Mouse (Mus musculus): Measurements from ENCODE around the gene Ccdc92b. TPM values are rescaled to one million over a fixed set of nuclear protein-coding genes. Genes with fewer than 3 reads are reported as not detected.

Ccdc92b gene
- polyA plus RNA-seq, 1 experiment from 2014 or later: 0.74 TPM

DNA sequence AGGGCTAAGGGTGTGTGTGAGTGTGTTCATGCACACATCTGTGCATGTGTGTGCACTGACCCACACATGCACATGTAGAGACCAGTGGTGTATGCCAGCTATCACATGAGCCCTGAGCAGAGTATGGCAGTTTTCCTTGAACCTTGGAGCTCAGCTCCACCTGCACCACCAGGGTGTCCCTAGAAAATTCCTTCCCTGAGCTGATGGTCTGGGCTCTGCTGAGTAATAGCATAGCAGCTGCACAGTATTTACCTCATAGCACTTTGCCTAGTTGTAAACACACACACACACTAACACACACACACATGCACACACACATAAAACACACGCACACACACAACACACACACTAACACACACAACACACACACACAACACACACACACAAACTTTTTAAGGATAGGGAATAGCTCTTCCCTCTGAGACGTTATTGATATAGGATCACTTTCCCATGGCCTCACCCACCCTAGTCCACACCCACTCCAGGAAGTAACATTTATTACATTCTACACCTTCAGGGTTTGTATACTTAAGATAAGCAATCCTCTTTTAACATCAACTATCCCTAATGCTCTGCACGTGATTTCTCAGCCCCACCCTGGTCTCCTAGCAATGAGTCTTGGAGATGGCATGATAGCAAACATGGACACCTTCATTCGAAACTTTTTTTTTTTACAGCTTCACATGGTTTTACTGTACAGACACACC is 22.0 kb upstream of the Ccdc92b start:
- Histone ChIP-seq H3K4me2 (ENCODE audit: low read depth, low read length) (no peak overlapping the region), H3K36me3 (replicated peaks; ENCODE audit: control insufficient read depth, insufficient read depth, low read depth, low read length) (no peaks in the 10 kb centered on the region), H3K4me1 (ENCODE audit: control insufficient read depth, insufficient read depth, low read length) (no peaks in the 10 kb centered on the region), H3K9me3 (replicated peaks; ENCODE audit: control insufficient read depth, low read length) (no peaks in the 10 kb centered on the region), H3K27me3 (ENCODE audit: control insufficient read depth, insufficient read depth, low read length) (no peaks in the 10 kb centered on the region), H3K27ac (replicated peaks; ENCODE audit: low read depth, low read length) (no peak overlapping the region), H3K9ac (replicated peaks; ENCODE audit: low read length) (no peak overlapping the region), H3K4me3 (ENCODE audit: low read depth, low read length) (no peak overlapping the region)
- WGBS: 81% methylated on average over 4 of the region's 4 CpGs
- DNase-seq (ENCODE audit: low spot score) (no peak), ATAC-seq (replicated peaks; ENCODE audit: insufficient number of reproducible peaks, low FRiP score, low TSS enrichment, low read depth) (no peak)

GRCm38 (mm10) chr11:74597990-74598337 is 21.4 kb upstream of the Ccdc92b start:
- no peak for ATAC-seq (replicated peaks; ENCODE audit: insufficient number of reproducible peaks, low FRiP score, low TSS enrichment, low read depth)
- no peak overlapping the region for H3K27ac ChIP-seq (replicated peaks; ENCODE audit: low read depth, low read length)
- no peak overlapping the region for H3K9ac ChIP-seq (replicated peaks; ENCODE audit: low read length)
- no peak overlapping the region for H3K4me2 ChIP-seq (ENCODE audit: low read depth, low read length)
- no peaks in the 10 kb centered on the region for H3K4me1 ChIP-seq (ENCODE audit: control insufficient read depth, insufficient read depth, low read length)
- no peak for DNase-seq (ENCODE audit: low spot score)
- H3K36me3 ChIP-seq (replicated peaks; ENCODE audit: control insufficient read depth, insufficient read depth, low read depth, low read length): no peaks in the 10 kb centered on the region
- no peaks in the 10 kb centered on the region for H3K9me3 ChIP-seq (replicated peaks; ENCODE audit: control insufficient read depth, low read length)
- H3K4me3 ChIP-seq (ENCODE audit: low read depth, low read length): no peak overlapping the region
- H3K27me3 ChIP-seq (ENCODE audit: control insufficient read depth, insufficient read depth, low read length): no peaks in the 10 kb centered on the region

GRCm38 (mm10) chr11:74602286-74602685 is 17.1 kb upstream of the Ccdc92b start:
- ATAC-seq (replicated peaks; ENCODE audit: insufficient number of reproducible peaks, low FRiP score, low TSS enrichment, low read depth): no peak
- Histone ChIP-seq H3K4me1 (ENCODE audit: control insufficient read depth, insufficient read depth, low read length) (no peaks in the 10 kb centered on the region), H3K36me3 (replicated peaks; ENCODE audit: control insufficient read depth, insufficient read depth, low read depth, low read length) (no peaks in the 10 kb centered on the region), H3K4me3 (ENCODE audit: low read depth, low read length) (no peak overlapping the region), H3K27me3 (ENCODE audit: control insufficient read depth, insufficient read depth, low read length) (no peaks in the 10 kb centered on the region), H3K4me2 (ENCODE audit: low read depth, low read length) (no peak overlapping the region), H3K9me3 (replicated peaks; ENCODE audit: control insufficient read depth, low read length) (no peaks in the 10 kb centered on the region), H3K27ac (replicated peaks; ENCODE audit: low read depth, low read length) (no peak overlapping the region), H3K9ac (replicated peaks; ENCODE audit: low read length) (no peak overlapping the region)
- no peak for DNase-seq (ENCODE audit: low spot score)
- WGBS: 77% methylated on average over 1 of the region's 1 CpGs

GRCm38 (mm10) chr11:74610068-74610467 is 9.3 kb upstream of the Ccdc92b start:
- Histone ChIP-seq H3K9me3 (replicated peaks; ENCODE audit: control insufficient read depth, low read length) (no peaks in the 10 kb centered on the region), H3K4me3 (ENCODE audit: low read depth, low read length) (no peak overlapping the region), H3K9ac (replicated peaks; ENCODE audit: low read length) (no peak overlapping the region), H3K27ac (replicated peaks; ENCODE audit: low read depth, low read length) (no peak overlapping the region), H3K36me3 (replicated peaks; ENCODE audit: control insufficient read depth, insufficient read depth, low read depth, low read length) (no peaks in the 10 kb centered on the region), H3K27me3 (ENCODE audit: control insufficient read depth, insufficient read depth, low read length) (peaks cover 25% of the 10 kb centered on the region), H3K4me2 (ENCODE audit: low read depth, low read length) (no peak overlapping the region), H3K4me1 (ENCODE audit: control insufficient read depth, insufficient read depth, low read length) (peaks cover 4% of the 10 kb centered on the region)
- 15% methylated on average over 5 of the region's 5 CpGs for WGBS
- no peak for ATAC-seq (replicated peaks; ENCODE audit: insufficient number of reproducible peaks, low FRiP score, low TSS enrichment, low read depth)
- DNase-seq (ENCODE audit: low spot score): no peak

DNA sequence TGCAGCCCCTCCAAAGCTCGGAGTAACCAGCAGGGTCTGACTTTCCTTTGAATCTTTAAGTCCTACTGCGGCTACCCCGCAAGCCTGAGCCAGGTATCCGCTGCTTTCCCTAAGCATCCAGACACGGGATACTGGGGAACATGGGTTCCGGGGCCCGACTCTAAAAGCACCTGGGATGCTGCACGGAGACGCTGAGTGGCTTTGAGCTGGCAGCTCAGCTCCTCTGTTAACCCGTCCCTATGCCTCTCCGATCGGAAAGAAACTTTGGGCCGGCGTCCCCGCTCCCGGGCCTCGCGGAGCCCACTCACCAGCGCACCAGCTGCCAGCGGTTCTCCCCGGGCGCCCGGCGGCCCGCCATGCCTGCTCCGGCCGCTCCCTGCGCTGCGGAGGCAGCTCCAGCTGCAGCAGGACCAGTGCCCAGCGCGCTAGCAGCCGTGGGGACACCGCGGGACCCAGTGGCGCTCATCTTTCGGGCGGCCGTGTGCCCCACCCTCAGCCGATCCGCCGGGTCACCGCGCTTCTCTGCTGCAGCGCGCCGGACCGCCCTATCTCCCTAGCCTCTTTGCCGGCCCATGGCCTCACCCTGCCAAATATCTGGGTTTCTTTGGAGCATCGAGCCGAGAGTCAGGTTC is 8.7 kb upstream of the Ccdc92b start, which contains the start of gene Rap1gap2:
Gene Rap1gap2 (minus strand): TSS at position 371 of the 632 bp plus-strand sequence.
- ATAC-seq (replicated peaks; ENCODE audit: insufficient number of reproducible peaks, low FRiP score, low TSS enrichment, low read depth): no peak
- peaks cover 4% of the 10 kb centered on the region for H3K4me1 ChIP-seq (ENCODE audit: control insufficient read depth, insufficient read depth, low read length)
- H3K9me3 ChIP-seq (replicated peaks; ENCODE audit: control insufficient read depth, low read length): no peaks in the 10 kb centered on the region
- H3K9ac ChIP-seq (replicated peaks; ENCODE audit: low read length): peak within 1 kb of the TSS; percentile 23; the same call in 1 of the 2 replicates
- peak within 1 kb of the TSS; percentile 56 for H3K4me2 ChIP-seq (ENCODE audit: low read depth, low read length)
- H3K27me3 ChIP-seq (ENCODE audit: control insufficient read depth, insufficient read depth, low read length): peaks cover 25% of the 10 kb centered on the region
- peak within 1 kb of the TSS; percentile 28 for H3K4me3 ChIP-seq (ENCODE audit: low read depth, low read length)
- H3K27ac ChIP-seq (replicated peaks; ENCODE audit: low read depth, low read length): no peak within 1 kb of the TSS
- 2% methylated on average over 50 of the region's 50 CpGs for WGBS
- no peaks in the 10 kb centered on the region for H3K36me3 ChIP-seq (replicated peaks; ENCODE audit: control insufficient read depth, insufficient read depth, low read depth, low read length)
- peak; percentile 19 for DNase-seq (ENCODE audit: low spot score)

DNA sequence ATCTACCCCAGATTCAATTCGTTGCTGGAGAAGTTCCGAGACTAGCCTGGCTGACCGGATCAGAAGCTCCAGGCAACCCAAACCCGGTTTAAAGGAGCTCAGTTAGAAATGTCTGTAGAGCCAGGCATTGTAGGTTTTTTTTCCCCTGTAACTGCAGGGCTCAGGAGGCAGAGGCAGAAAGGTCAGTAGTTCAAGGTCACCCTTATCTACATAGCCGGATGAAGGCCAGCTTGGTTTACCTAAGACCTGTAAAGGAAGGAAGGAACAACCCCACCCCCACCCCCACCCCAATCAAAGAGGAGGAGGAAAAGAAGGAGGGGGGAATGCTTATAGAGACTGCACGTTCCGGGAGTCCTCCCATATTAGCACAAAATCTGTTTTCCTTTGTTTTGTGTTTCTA is 8.0 kb upstream of the Ccdc92b start:
- H3K27me3 ChIP-seq (ENCODE audit: control insufficient read depth, insufficient read depth, low read length): peaks cover 25% of the 10 kb centered on the region
- no peak overlapping the region for H3K4me2 ChIP-seq (ENCODE audit: low read depth, low read length)
- no peak overlapping the region for H3K9ac ChIP-seq (replicated peaks; ENCODE audit: low read length)
- H3K9me3 ChIP-seq (replicated peaks; ENCODE audit: control insufficient read depth, low read length): no peaks in the 10 kb centered on the region
- DNase-seq (ENCODE audit: low spot score) (no peak), ATAC-seq (replicated peaks; ENCODE audit: insufficient number of reproducible peaks, low FRiP score, low TSS enrichment, low read depth) (no peak)
- H3K36me3 ChIP-seq (replicated peaks; ENCODE audit: control insufficient read depth, insufficient read depth, low read depth, low read length): no peaks in the 10 kb centered on the region
- H3K4me3 ChIP-seq (ENCODE audit: low read depth, low read length): no peak overlapping the region
- peaks cover 4% of the 10 kb centered on the region for H3K4me1 ChIP-seq (ENCODE audit: control insufficient read depth, insufficient read depth, low read length)
- 19% methylated on average over 7 of the region's 7 CpGs for WGBS
- H3K27ac ChIP-seq (replicated peaks; ENCODE audit: low read depth, low read length): no peak overlapping the region

DNA sequence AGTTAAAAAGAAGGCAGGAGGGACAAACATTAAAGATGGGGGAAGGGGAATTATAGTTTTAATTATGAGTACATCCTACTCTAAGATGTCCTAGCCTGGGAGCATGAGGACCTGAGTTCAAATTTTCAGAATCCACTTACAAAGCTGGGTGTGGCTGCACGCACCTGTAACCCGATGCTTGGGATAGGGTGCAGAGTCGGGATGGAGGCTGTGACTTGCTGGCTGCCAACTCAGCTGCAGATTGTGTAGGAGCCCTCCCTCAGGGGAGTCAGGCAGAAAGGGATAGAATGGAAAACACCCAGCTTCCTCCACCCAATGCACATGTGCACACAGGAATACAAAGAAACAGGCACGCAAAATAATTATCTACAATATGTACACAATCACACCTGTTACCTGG is 6.0 kb upstream of the Ccdc92b start:
- Histone ChIP-seq H3K4me1 (ENCODE audit: control insufficient read depth, insufficient read depth, low read length) (peaks cover 4% of the 10 kb centered on the region), H3K9ac (replicated peaks; ENCODE audit: low read length) (no peak overlapping the region), H3K27me3 (ENCODE audit: control insufficient read depth, insufficient read depth, low read length) (peaks cover 25% of the 10 kb centered on the region), H3K9me3 (replicated peaks; ENCODE audit: control insufficient read depth, low read length) (no peaks in the 10 kb centered on the region), H3K4me2 (ENCODE audit: low read depth, low read length) (no peak overlapping the region), H3K27ac (replicated peaks; ENCODE audit: low read depth, low read length) (no peak overlapping the region), H3K4me3 (ENCODE audit: low read depth, low read length) (no peak overlapping the region), H3K36me3 (replicated peaks; ENCODE audit: control insufficient read depth, insufficient read depth, low read depth, low read length) (no peaks in the 10 kb centered on the region)
- ATAC-seq (replicated peaks; ENCODE audit: insufficient number of reproducible peaks, low FRiP score, low TSS enrichment, low read depth) (no peak), DNase-seq (ENCODE audit: low spot score) (no peak)
- WGBS: 51% methylated on average over 4 of the region's 4 CpGs

DNA sequence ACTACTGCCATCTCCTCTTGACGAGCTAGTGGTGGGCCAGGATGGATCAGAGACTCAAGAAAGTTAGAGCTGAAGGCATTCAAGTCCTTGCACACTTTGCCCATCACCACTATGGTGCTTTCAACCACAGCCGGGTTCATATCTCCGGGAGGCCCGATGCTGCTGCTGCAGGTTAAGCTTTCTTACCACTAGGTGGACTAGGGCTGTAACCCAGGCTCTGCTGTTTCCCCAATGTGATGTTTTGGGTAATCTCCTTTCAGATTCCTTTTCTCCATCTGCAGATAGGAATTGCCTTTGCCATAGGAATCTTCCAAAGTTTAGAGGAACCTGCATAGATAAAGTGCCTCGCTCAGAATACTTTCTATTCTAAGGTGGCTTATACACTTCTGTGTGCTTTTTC is 3.8 kb upstream of the Ccdc92b start:
- H3K4me3 ChIP-seq (ENCODE audit: low read depth, low read length): no peak overlapping the region
- no peaks in the 10 kb centered on the region for H3K36me3 ChIP-seq (replicated peaks; ENCODE audit: control insufficient read depth, insufficient read depth, low read depth, low read length)
- peaks cover 29% of the 10 kb centered on the region for H3K27me3 ChIP-seq (ENCODE audit: control insufficient read depth, insufficient read depth, low read length)
- WGBS: 56% methylated on average over 5 of the region's 5 CpGs
- ATAC-seq (replicated peaks; ENCODE audit: insufficient number of reproducible peaks, low FRiP score, low TSS enrichment, low read depth) (no peak), DNase-seq (ENCODE audit: low spot score) (no peak)
- no peaks in the 10 kb centered on the region for H3K9me3 ChIP-seq (replicated peaks; ENCODE audit: control insufficient read depth, low read length)
- H3K4me1 ChIP-seq (ENCODE audit: control insufficient read depth, insufficient read depth, low read length): peaks cover 1% of the 10 kb centered on the region
- no peak overlapping the region for H3K9ac ChIP-seq (replicated peaks; ENCODE audit: low read length)
- H3K27ac ChIP-seq (replicated peaks; ENCODE audit: low read depth, low read length): no peak overlapping the region
- no peak overlapping the region for H3K4me2 ChIP-seq (ENCODE audit: low read depth, low read length)

All from embryonic facial prominence, embryonic 11.5 days (tissue).